Mouse (Mus musculus) ES-E14 (cell line): ENCODE measurements around the gene Vps26c. TPM values are rescaled to one million over a fixed set of nuclear protein-coding genes. Genes with fewer than 3 reads are reported as not detected.
"Not testable (repeated sequence)": the region's sequence is repeated elsewhere in the genome, so short reads cannot be mapped to it uniquely, and the experiment has no call there.

Experiments used
- DNase-seq: peaks from one replicate; pipeline ENCODE4 v3.0.0-alpha.2; 2013; ENCODE audit warnings: low read depth, low spot score
- H3K27ac ChIP-seq: 2 replicates; pipeline ENCODE4 v1.5.1; 2012; ENCODE audit warnings: low read depth, mild to moderate bottlenecking, low read length, moderate library complexity, mixed read lengths; ENCODE audit not compliant: poor library complexity, insufficient read depth, severe bottlenecking
- H3K36me3 ChIP-seq: 2 replicates; pipeline ENCODE4 v1.6.1; 2012; ENCODE audit warnings: mild to moderate bottlenecking, low read length, moderate library complexity, mixed read lengths; ENCODE audit not compliant: control insufficient read depth, poor library complexity, insufficient read depth, severe bottlenecking
- H3K4me1 ChIP-seq, 2 experiments: fragments of 150-350 bp in 1 of 2; sonication (generic) in 1 of 2; 2 replicates each; pipeline ENCODE4 v1.6.1; 2012; ENCODE audit warnings: low read length in 2 of 2, mild to moderate bottlenecking in 1 of 2, mixed read lengths in 1 of 2; ENCODE audit not compliant: control insufficient read depth in 2 of 2, insufficient read depth in 2 of 2, poor library complexity in 1 of 2
- H3K4me3 ChIP-seq, 2 experiments: fragments of 150-350 bp in 1 of 2; sonication (generic) in 1 of 2; 2 replicates each; pipeline ENCODE4 v1.5.1; 2012; ENCODE audit warnings: low read length in 2 of 2, low read depth in 1 of 2, mild to moderate bottlenecking in 1 of 2, mixed read lengths in 1 of 2; ENCODE audit not compliant: insufficient read depth in 1 of 2, poor library complexity in 1 of 2, severe bottlenecking in 1 of 2
- H3K9ac ChIP-seq: 2 replicates; pipeline ENCODE4 v1.6.1; 2012; ENCODE audit warnings: low read depth, mild to moderate bottlenecking, low read length, mixed read lengths; ENCODE audit not compliant: poor library complexity, insufficient read depth, severe bottlenecking
- H3K9me3 ChIP-seq: fragments of 150-350 bp; sonication (generic); 2 replicates; pipeline ENCODE4 v1.6.1; 2012; ENCODE audit warnings: low read depth, mild to moderate bottlenecking, low read length; ENCODE audit not compliant: control insufficient read depth, insufficient read depth
- CHD2 ChIP-seq: IDR thresholded peaks from 2 replicates; pipeline ENCODE4 v1.6.1; 2014; ENCODE audit warnings: mild to moderate bottlenecking, low read depth, low read length, inconsistent platforms
- HCFC1 ChIP-seq: IDR thresholded peaks from 2 replicates; pipeline ENCODE4 v1.6.1; 2012; ENCODE audit warnings: low read length, inconsistent platforms, borderline replicate concordance; ENCODE audit not compliant: insufficient read depth
- MAFK ChIP-seq: IDR thresholded peaks from 2 replicates; pipeline ENCODE4 v1.6.1; 2014; ENCODE audit warnings: mild to moderate bottlenecking, low read depth, low read length, inconsistent platforms; ENCODE audit not compliant: insufficient read depth
- ZC3H11A ChIP-seq: IDR thresholded peaks from 2 replicates; pipeline ENCODE4 v1.6.1; 2012; ENCODE audit warnings: low read depth, mild to moderate bottlenecking, inconsistent platforms, low read length, borderline replicate concordance
- ZNF384 ChIP-seq: IDR thresholded peaks from 2 replicates; pipeline ENCODE4 v1.6.1; 2012; ENCODE audit warnings: low read depth, low read length, inconsistent platforms
- in situ Hi-C, 2 experiments: fragments of 600-800 bp; cut with MboI; formaldehyde crosslinking; loops; one replicate each; pipeline ENCODE4 v1.15.1; 2025; ENCODE audit warnings: low sequenced_read_pairs in 2 of 2, inconsistent platforms in 1 of 2; ENCODE audit not compliant: unreplicated experiment in 2 of 2
- total RNA-seq: library from RNA; depleted of rRNA; stranded (reverse); fragments of 300-350 nt; gene quantifications from 2 replicates; pipeline ENCODE4 v1.2.3, GENCODE M21; 2012

Gene Vps26c
- total RNA-seq, 1 experiment: 28.7 TPM

DNA sequence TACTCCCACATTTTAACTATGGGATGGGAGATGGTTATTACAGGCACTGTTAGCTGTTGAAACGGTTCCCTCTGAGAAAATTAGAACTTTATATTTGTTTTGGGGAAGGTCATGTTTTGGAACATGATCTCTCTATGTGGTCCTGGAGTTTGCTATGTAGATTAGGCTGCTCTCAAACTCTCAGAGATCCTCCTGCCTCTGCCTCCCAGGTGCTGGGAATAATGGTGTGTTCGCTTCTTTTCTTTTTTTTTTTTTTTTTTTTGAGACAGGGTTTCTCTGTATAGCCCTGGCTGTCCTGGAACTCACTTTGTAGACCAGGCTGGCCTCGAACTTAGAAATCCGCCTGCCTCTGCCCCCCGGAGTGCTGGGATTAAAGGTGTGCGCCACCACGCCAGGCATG is 60.3 kb downstream of the Vps26c start:
- in situ Hi-C loops, H3K9ac ChIP-seq, H3K27ac ChIP-seq, H3K4me3 ChIP-seq, H3K4me1 ChIP-seq, DNase-seq, H3K9me3 ChIP-seq: not testable (repeated sequence)
- TF ChIP-seq ZNF384: peak; percentile 93
- peaks cover 36% of the 10 kb centered on the region for H3K36me3 ChIP-seq

DNA sequence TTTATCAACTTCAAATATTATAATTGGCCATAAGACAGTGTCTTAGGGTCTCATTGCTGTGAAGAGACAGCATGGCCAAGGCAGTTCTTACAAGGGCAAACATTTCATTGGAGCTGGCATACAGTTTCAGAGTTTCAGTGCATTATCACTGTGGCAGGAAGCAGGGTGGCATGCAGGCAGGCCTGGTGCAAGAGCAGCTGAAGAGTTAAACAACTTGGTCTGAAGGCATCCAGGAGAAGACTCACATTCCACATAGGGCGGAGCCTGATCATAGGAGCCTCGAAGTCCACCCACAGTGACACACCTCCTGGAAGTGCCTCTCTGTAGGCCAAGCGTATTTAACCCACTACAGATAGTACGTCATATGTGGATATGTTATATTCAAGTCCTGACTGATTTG is 60.7 kb downstream of the Vps26c start:
- in situ Hi-C loops: no loop called here
- Histone ChIP-seq H3K9ac (no peak overlapping the region), H3K4me3 (no peak overlapping the region), H3K4me1 (peaks cover 2 to 5% of the 10 kb centered on the region in 2 experiments; a peak in 3 of 4 replicates), H3K36me3 (peaks cover 37% of the 10 kb centered on the region), H3K27ac (no peak overlapping the region), H3K9me3 (no peaks in the 10 kb centered on the region)
- no peak for DNase-seq
- no peak for TF ChIP-seq ZC3H11A
- no peak for TF ChIP-seq MAFK
- TF ChIP-seq HCFC1: no peak
- TF ChIP-seq ZNF384: no peak
- TF ChIP-seq CHD2: no peak

DNA sequence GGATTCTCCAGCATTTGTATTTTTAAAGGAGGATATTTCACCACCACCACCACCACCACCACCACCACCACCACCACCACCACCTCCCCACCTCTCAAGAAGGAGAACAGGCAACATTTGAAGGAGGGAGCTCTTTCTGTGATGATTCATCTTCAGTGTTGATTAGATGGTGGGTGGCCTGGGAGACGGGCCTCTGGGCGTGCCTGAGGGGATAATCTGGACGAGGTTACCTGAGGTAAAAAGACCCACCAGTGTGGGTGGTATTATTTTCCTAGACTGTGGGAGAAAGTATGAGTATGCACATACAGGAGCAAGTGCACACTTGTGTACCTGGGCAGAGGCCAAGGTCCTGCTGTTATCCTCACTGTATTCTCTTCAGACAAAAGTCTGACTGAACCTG is 62.6 kb downstream of the Vps26c start:
- peaks cover 43% of the 10 kb centered on the region for H3K36me3 ChIP-seq
- TF ChIP-seq CHD2: no peak
- TF ChIP-seq HCFC1: no peak
- no peak for TF ChIP-seq ZNF384
- DNase-seq: no peak
- H3K4me3 ChIP-seq: no peak overlapping the region
- peaks cover 0 to 2% of the 10 kb centered on the region in 2 experiments; a peak in 2 of 4 replicates for H3K4me1 ChIP-seq
- H3K9me3 ChIP-seq: no peaks in the 10 kb centered on the region
- no peak overlapping the region for H3K27ac ChIP-seq
- H3K9ac ChIP-seq: no peak overlapping the region
- in situ Hi-C loops: no loop called here

DNA sequence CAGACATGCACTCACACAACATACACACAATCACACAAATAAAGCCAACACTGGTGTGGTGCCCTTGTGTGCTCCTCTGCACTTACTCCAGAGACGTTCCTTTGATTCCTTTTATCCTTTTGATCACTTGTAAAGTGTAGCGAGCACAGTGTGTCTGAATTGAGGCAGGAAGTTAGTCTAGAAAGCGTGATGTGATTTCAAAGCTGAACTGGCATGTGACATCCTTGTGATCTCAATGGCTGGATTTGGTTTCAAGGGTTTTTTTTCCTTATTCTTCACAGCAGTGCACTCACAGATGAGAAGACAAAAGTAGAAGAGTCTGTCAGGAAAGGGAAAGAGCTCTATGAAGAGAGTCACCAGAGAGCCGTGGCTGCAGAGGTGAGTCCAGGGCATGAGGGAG is 72.5 kb downstream of the Vps26c start:
- Histone ChIP-seq H3K4me1 (no peaks in the 10 kb centered on the region), H3K9ac (no peak overlapping the region), H3K27ac (no peak overlapping the region), H3K9me3 (no peaks in the 10 kb centered on the region), H3K4me3 (no peak overlapping the region), H3K36me3 (peaks cover 12% of the 10 kb centered on the region; the same call in 1 of the 2 replicates)
- no peak for TF ChIP-seq HCFC1
- no peak for TF ChIP-seq ZNF384
- no peak for TF ChIP-seq CHD2
- no peak for TF ChIP-seq MAFK
- no peak for TF ChIP-seq ZC3H11A
- no peak for DNase-seq
- in situ Hi-C loops: no loop called here

DNA sequence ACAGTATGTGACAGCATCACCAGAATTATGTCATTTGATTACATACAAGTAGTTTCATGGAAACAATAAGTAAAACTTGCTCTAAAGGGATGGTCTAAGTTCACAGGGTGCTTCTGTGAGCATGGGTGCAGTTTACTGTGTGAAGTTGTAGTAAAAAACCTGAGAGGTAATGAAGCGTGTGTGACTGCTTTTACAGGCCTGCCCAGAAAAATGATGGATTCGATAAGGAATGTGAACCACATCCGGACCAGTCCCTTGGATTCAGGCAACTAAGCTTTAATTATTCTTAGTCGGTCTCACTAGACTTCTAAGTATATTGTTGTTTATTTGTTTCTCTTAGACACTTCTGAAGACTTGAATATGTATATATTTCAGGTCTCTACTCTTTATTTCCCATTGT is 73.9 kb downstream of the Vps26c start:
- H3K4me3 ChIP-seq: no peak overlapping the region
- H3K9ac ChIP-seq: no peak overlapping the region
- in situ Hi-C loops: no loop called here
- H3K36me3 ChIP-seq: peaks cover 14% of the 10 kb centered on the region; the same call in 1 of the 2 replicates
- H3K9me3 ChIP-seq: no peaks in the 10 kb centered on the region
- TF ChIP-seq CHD2 (no peak), ZNF384 (no peak), MAFK (no peak), HCFC1 (no peak), ZC3H11A (no peak)
- no peaks in the 10 kb centered on the region for H3K4me1 ChIP-seq
- no peak for DNase-seq
- no peak overlapping the region for H3K27ac ChIP-seq
